Mouse (Mus musculus) cerebral cortex, adult 2 months (tissue): ENCODE results near the gene Samd1.

ENCODE experiments used
- WGBS: fragments of 180-500 bp; shearing (Covaris S2); methylation state at CpG from one replicate; pipeline ENCODE4 v1.1.7; 2018; 5-methylcytosine and 5-hydroxymethylcytosine counted together

The Samd1 gene

DNA sequence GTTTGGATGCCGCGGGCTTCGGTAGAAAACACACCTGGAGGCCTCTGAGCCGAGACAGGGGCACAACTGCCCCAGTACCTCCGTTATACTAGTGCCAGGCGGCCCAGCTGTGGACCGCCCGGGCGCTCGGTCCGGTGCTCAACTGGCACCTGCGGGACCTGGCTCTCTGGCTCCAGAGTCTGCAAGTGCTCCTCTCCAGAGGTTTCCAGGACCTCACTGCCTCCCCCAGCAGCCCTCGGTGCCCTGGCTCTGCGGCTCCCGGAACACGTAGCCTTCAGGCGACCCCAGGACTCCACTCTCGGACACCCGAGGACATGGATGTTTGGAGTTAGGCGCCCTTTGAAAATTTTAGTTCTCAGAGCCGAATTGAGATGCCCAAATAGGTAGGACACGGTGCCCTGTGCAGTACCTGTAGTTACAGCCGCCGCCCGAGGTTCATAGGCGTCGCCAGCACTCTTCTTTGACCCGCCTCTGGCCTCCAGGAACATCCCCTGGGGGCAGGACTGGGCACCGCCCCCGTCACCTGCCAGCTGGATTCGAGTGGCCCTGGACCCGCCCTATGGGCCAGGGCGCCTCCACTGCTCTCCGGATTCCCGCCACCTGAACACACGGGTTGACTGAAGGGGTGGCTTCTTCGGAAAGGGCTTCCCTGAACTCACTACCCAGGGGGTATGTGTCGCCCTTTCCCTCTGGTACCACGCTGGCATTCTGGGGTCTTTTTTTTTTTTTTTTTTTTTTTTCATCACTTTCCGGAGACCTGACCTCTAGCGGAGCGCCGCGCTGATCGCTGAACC lies 14.4 kb downstream of the Samd1 start, which contains the start of gene 2210011C24Rik:
2210011C24Rik (minus strand) TSS at position 467 of the 794 bp plus-strand sequence.
- WGBS: 1% methylated on average over 45 of the region's 45 CpGs

- 31% methylated on average over 35 of the region's 35 CpGs for WGBS
Observed at GRCm38 (mm10) chr8:84012499-84013165, 15.2 kb downstream of the Samd1 start.

- 97% methylated on average over 5 of the region's 5 CpGs for WGBS
Observed at GRCm38 (mm10) chr8:84015833-84016232, 18.4 kb downstream of the Samd1 start.

- 83% methylated on average over 9 of the region's 9 CpGs for WGBS
Observed at GRCm38 (mm10) chr8:84019738-84020137, 22.3 kb downstream of the Samd1 start.

DNA sequence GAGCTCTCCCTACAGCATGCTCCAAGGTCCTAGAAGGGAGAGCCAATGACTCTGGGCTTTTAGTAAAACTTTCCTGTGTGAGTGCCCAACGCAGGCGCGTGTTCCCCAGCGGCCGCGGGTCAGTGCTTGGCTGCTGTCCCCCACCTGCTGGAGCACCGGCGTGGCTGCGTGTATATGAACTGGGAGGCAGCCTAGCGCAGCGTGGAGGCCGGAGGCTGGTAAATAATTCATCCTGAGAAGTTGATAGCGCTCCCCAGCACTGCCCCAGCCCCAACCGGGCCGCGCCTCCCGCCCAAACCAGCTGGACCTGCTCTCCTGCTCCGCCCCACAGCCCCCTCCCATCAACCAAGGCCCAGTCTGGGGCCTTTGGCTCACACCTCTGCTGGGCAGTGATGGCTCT lies 23.6 kb downstream of the Samd1 start, which contains the start of gene Palm3:
Palm3 (plus strand) TSS at position 376 of the 400 bp plus-strand sequence.
- WGBS: 36% methylated on average over 18 of the region's 18 CpGs

- 58% methylated on average over 12 of the region's 12 CpGs for WGBS
Observed at GRCm38 (mm10) chr8:84021569-84021968, 24.1 kb downstream of the Samd1 start.

- WGBS: 64% methylated on average over 5 of the region's 5 CpGs
Observed at GRCm38 (mm10) chr8:84023085-84023484, 25.6 kb downstream of the Samd1 start.

GRCm38 (mm10) chr8:84023631-84024030 lies 26.2 kb downstream of the Samd1 start:
- 83% methylated on average over 1 of the region's 1 CpGs for WGBS

DNA sequence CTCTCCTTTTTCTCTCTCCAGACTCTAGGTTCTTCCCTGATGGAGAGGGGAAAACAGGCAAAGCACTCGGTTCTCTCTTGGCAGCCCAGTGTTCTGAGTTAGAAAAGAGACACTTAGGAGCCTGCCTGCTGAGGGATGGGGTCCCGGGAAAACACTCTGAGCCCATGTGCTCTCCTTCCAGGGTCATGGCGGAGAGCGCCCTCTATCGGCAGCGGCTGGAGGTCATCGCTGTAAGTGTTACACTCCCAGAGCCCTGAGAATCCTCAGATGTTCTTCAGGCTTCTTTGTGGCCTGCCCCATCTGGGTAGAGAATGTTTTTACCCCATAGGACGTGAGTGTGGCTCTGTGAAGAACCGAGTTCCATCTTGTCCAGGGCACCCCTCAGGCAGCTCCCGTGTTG lies 26.7 kb downstream of the Samd1 start:
- WGBS: 30% methylated on average over 10 of the region's 10 CpGs

- WGBS: under 1% methylated on average over 41 of the region's 41 CpGs
Observed at GRCm38 (mm10) chr8:84025863-84026262, 28.4 kb downstream of the Samd1 start.

DNA sequence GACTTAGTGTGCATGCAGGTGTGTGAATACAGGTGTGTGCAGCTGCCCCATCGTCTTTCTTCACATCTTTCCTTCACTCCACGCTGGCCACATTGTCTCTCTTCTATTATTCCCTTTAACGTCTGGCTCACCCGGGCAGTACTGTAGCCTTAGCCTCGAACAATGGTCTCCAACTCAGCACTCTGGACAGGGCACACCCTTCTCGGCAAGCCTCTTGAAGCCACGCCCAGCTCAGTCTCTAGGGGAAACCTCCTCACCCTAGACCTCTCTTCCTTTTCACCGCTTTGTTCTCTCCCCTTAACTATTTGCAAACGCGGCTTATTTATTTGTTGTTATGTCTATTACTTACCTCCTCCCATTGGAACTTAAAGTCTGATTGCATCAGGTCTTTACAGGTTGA lies 30.0 kb downstream of the Samd1 start:
- 37% methylated on average over 10 of the region's 10 CpGs for WGBS

- WGBS: 85% methylated on average over 5 of the region's 5 CpGs
Observed at GRCm38 (mm10) chr8:84029272-84029671, 31.8 kb downstream of the Samd1 start.

GRCm38 (mm10) chr8:84032777-84033176 lies 35.3 kb downstream of the Samd1 start:
- WGBS: 88% methylated on average over 4 of the region's 4 CpGs

GRCm38 (mm10) chr8:84038015-84038414 lies 40.5 kb downstream of the Samd1 start:
- WGBS: 74% methylated on average over 5 of the region's 5 CpGs

DNA sequence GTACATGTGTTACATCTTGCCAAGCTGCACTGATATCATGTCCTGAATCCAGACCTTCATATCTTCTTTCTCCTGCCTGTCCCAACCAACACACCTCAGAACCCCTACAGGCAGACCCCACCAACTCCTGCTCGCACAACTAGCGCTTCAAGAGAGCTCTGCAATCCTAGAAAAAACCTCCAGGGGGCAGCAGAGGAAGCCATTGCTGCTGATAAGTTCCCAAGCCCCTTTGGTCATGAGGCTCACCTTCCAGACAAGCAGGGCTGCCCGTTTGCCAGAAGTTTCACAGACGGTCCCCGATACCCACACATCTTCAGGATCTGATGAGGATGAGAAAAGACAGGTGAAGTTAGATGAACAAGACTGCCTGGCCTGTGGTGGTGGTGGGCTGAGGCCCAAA lies 41.6 kb downstream of the Samd1 start:
- 4% methylated on average over 5 of the region's 5 CpGs for WGBS

DNA sequence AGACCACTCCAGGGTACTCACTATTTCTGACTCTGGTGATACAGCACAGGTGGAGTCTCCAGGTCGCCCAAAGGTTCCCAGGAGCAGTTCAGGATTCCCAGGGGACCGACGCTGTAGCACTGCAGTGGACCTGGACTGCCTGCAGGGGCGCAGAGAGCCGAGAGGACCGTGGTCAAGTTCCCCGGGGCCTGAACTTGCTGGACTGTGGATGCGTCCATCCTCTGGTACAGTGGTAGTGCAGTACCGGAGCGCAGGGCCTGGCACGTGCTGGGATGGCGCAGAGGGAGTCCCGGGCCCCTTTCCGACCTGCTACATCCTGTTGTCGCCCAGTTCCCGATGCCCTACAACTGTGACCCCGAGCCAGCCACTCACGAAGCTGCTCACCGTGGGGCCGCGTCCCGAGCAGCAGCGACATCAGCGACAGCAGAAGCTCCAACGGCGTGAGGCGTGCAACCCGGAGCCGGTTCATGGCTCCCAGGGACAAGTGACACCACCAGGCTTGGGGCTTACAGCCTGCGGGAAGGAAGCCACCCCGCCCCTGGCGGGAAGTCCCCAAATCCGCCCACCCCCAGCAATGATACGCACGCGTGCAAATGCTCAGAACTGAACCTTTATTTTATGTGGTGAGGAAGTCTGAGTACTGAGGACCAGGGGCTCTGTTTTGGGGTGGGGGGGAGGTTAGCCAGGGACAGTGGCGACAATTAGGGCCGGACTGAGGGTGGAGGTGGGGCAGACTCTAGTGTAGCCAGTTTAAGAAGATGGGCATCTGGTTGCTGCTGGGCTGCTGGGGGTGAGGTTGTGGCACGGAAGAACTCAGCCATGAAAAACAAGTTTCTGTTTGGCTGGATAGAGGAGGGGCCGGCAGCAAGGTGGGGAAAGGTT lies 44.8 kb downstream of the Samd1 start, which contains the start of gene Il27ra:
Il27ra (minus strand) TSS at position 524 of the 882 bp plus-strand sequence.
- WGBS: 5% methylated on average over 40 of the region's 40 CpGs

DNA sequence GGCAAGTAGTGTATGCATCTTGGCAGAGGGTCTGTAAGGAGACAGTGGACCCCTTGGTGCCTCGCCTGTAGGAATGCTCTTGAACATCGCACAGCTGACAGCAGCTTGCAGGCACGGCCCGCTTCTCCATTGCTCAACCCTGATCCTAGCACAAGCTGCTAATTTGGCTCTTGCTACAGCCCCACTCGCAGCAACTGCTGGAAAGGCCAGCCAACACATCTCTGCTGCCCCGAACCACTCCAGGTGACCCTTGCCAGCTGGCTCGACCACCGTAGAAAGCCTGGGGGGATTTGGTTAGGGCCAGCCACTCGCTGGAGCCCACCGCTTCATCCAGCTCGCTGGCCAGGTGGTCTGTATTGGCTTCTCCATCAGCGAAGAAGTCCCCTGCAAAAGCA lies 45.5 kb downstream of the Samd1 start:
- WGBS: 52% methylated on average over 12 of the region's 12 CpGs

GRCm38 (mm10) chr8:84044103-84044502 lies 46.6 kb downstream of the Samd1 start:
- WGBS: 38% methylated on average over 7 of the region's 7 CpGs

DNA sequence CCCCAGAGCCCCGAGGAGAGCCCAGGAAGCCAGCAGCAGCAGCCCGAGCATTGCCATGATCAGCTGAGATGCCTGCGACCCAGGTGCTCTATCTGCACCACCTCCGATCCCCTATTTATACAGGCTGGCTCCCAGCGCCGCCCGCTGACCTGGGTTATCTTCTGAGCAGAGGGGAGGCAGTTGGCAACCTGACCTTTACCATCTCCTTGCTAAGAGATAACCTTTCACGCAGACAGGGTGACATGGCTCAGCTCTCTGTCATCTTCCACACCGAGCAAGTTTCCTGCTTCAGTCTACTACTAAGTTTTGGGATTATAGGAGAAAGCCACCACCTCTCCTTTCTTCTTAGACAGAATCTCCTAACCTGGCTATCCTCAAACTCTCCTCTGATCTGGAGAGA lies 47.4 kb downstream of the Samd1 start, which contains the start of gene Rln3:
Rln3 (minus strand) TSS at position 101 of the 400 bp plus-strand sequence.
- WGBS: 43% methylated on average over 9 of the region's 9 CpGs

DNA sequence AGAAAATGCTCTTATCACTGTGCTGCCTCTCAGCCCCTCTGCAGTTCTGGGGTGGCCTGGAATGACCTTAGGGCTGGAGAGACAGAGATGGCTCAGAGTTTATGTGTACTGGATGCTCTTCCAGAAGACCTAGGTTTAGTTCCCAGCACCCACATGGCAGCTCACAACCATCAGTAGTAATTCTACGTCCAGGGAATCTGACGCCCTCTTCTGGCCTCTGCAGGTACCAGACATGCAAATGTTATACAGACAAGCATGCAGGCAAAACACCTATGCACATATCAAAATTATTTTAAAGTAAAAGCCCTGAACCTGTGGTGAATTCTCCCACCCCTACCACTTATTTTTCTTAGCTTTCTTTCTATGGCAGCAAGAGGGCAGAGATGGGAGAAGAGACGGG lies 49.0 kb downstream of the Samd1 start:
- 87% methylated on average over 3 of the region's 3 CpGs for WGBS

GRCm38 (mm10) chr8:84048171-84048570 lies 50.7 kb downstream of the Samd1 start:
- 91% methylated on average over 5 of the region's 5 CpGs for WGBS
